Mouse (Mus musculus): Measurements from ENCODE around the gene Fam107a.

DNA sequence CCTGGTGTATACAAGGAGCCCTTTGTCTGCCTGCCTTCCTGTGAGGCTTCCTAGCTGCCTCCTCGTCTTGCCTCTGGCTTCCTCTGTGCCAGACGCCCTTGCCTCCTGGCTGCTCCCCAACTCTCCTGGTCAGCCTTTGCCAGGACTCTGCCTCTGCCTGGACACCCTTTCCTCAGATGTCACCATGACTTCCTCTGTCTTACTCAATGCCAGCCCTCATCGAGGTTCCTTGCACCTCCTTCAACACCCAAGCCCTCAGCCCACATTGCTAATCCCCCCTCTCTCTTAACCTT, 59.5 kb downstream of the Fam107a start:
- no peak for TF ChIP-seq CTCF (IDR thresholded peaks at IDR 0.05; ENCODE audit: control insufficient read depth, insufficient read depth, insufficient read length)
- no peak for TF ChIP-seq MYOG (IDR thresholded peaks at IDR 0.05; ENCODE audit: control insufficient read depth, extremely low read depth, insufficient read length)
- no peak for TF ChIP-seq MAX (IDR thresholded peaks at IDR 0.05)
